In genomic region chr13:100789083-100789482, GRCm38 (mm10) we compare ENCODE assay signal across 20 mouse cellular contexts. TPM values are rescaled to one million over a fixed set of nuclear protein-coding genes. Genes with fewer than 3 reads are reported as not detected.
"Had no signal": no experiment of that assay in that cellular context is flagged by ENCODE, and none has a peak within 500 bp of the region (broad histone marks: within the 10 kb centered on the region; RNA-seq: fewer than 3 reads in every experiment).

No protein-coding gene starts in this region.

- H3K9ac ChIP-seq: liver, embryonic 14.5 days; liver, postnatal 0 days; lung, embryonic 14.5 days; midbrain, embryonic 13.5 days; neural tube, embryonic 13.5 days; stomach, embryonic 15.5 days had no signal

- DNase-seq: kidney, postnatal 14 days; layer of hippocampus, postnatal 36 days; liver, postnatal 0 days; lung, embryonic 14.5 days; lung, postnatal 36 days; retina, postnatal 1 day; right cerebral cortex, postnatal 25 days; spleen, adult 18-20 months; thymus, postnatal 25 days had no signal

- H3K4me2 ChIP-seq: lung, embryonic 14.5 days; midbrain, embryonic 13.5 days; neural tube, embryonic 13.5 days; stomach, embryonic 15.5 days had no signal

- ATAC-seq: liver, postnatal 0 days; lung, postnatal 0 days; midbrain, embryonic 13.5 days; midbrain, embryonic 16.5 days had no signal

- H3K27me3 ChIP-seq: megakaryocyte, embryonic 14.5 days; midbrain, embryonic 13.5 days; neural tube, embryonic 13.5 days; stomach, embryonic 15.5 days had no signal

- H3K36me3 ChIP-seq: midbrain, embryonic 13.5 days; neural tube, embryonic 13.5 days; stomach, embryonic 15.5 days had no signal

- H3K9me3 ChIP-seq: midbrain, embryonic 10.5 days; midbrain, embryonic 13.5 days; neural tube, embryonic 13.5 days; stomach, embryonic 15.5 days had no signal

- H3K4me3 ChIP-seq: left cerebral cortex, adult 2 months; megakaryocyte, embryonic 14.5 days; midbrain, embryonic 10.5 days; midbrain, embryonic 13.5 days; myocyte; neural tube, embryonic 13.5 days; stomach, embryonic 15.5 days had no signal

- H3K27ac ChIP-seq: left cerebral cortex, adult 2 months; liver, embryonic 14.5 days; midbrain, embryonic 10.5 days; midbrain, embryonic 13.5 days; neural tube, embryonic 13.5 days; stomach, embryonic 15.5 days had no signal

RNA-seq across cellular contexts. Expression of gene Cenph, which starts 13.4 kb away (rescaled TPM):
- total RNA-seq: liver, adult 2 months had no signal
